Mouse (Mus musculus) ES-Bruce4 (cell line): ENCODE measurements around the gene Naa11. TPM values are rescaled to one million over a fixed set of nuclear protein-coding genes. Genes with fewer than 3 reads are reported as not detected.

Experiments
- H3K27ac ChIP-seq: 2 replicates; pipeline ENCODE4 v1.5.1; 2012; ENCODE audit warnings: low read length, inconsistent platforms; ENCODE audit not compliant: insufficient read depth
- H3K27me3 ChIP-seq: 2 replicates; pipeline ENCODE4 v1.6.1; 2012; ENCODE audit warnings: mild to moderate bottlenecking, low read length, inconsistent platforms; ENCODE audit not compliant: control insufficient read depth, poor library complexity, insufficient read depth, severe bottlenecking
- H3K36me3 ChIP-seq: 2 replicates; pipeline ENCODE4 v1.6.1; 2012; ENCODE audit warnings: inconsistent platforms, mild to moderate bottlenecking, low read length, moderate library complexity; ENCODE audit not compliant: control insufficient read depth, poor library complexity, insufficient read depth, severe bottlenecking
- H3K4me1 ChIP-seq: one replicate; pipeline ENCODE4 v1.8.1; 2011; ENCODE audit warnings: low read length; ENCODE audit not compliant: control insufficient read depth, insufficient read depth
- H3K4me3 ChIP-seq: 2 replicates; pipeline ENCODE4 v1.5.1; 2011; ENCODE audit warnings: low read depth, mild to moderate bottlenecking, low read length
- H3K9ac ChIP-seq: 2 replicates; pipeline ENCODE4 v1.6.1; 2012; ENCODE audit warnings: low read depth, mild to moderate bottlenecking, inconsistent platforms; ENCODE audit not compliant: poor library complexity, severe bottlenecking
- H3K9me3 ChIP-seq: replicated peaks from 2 replicates; pipeline ENCODE4 v1.6.1; 2012; ENCODE audit warnings: mild to moderate bottlenecking, low read length, inconsistent platforms; ENCODE audit not compliant: control insufficient read depth, poor library complexity, insufficient read depth, severe bottlenecking
- CTCF ChIP-seq: IDR thresholded peaks from one replicate; pipeline ENCODE4 v1.8.1; 2011; ENCODE audit warnings: low read depth, low read length
- EP300 ChIP-seq: IDR thresholded peaks from 2 replicates; pipeline ENCODE4 v1.6.1; 2011; ENCODE audit warnings: low read depth, low read length; ENCODE audit not compliant: insufficient read depth
- POLR2A ChIP-seq: IDR thresholded peaks from one replicate; pipeline ENCODE4 v1.8.1; 2011; ENCODE audit warnings: low read length; ENCODE audit not compliant: insufficient read depth
- polyA plus RNA-seq: library from polyadenylated mRNA; stranded (reverse); fragments of >200 nt; gene quantifications from 2 replicates; pipeline ENCODE4 v1.2.4, GENCODE M21; 2011; ENCODE audit warnings: low read depth; ENCODE audit not compliant: missing spikeins, insufficient read depth, insufficient read length

Naa11 gene
- 5.8 and 7.9 TPM in 2 replicates for polyA plus RNA-seq

- H3K27me3 ChIP-seq, result no peaks in the 10 kb centered on the region; the same call in 1 of the 2 replicates
- H3K36me3 ChIP-seq, result no peaks in the 10 kb centered on the region
- H3K4me3 ChIP-seq, result peak within 1 kb of the TSS; percentile 74
- TF ChIP-seq POLR2A (peak; percentile 55), EP300 (no peak)
- H3K9me3 ChIP-seq, result no peaks in the 10 kb centered on the region
- peak within 1 kb of the TSS; percentile 4; the same call in 1 of the 2 replicates for H3K9ac ChIP-seq
- H3K27ac ChIP-seq, result no peak within 1 kb of the TSS
- no peaks in the 10 kb centered on the region for H3K4me1 ChIP-seq
Measured at GRCm38 (mm10) chr5:97392160-97392559, at the start of gene Naa11. TSS of gene Naa11 (minus strand) at chr5:97392379.

- no peak overlapping the region for H3K4me3 ChIP-seq
- H3K4me1 ChIP-seq, result no peaks in the 10 kb centered on the region
- H3K9ac ChIP-seq, result no peak overlapping the region
- TF ChIP-seq CTCF (no peak), POLR2A (no peak), EP300 (no peak)
- no peaks in the 10 kb centered on the region for H3K9me3 ChIP-seq
- H3K36me3 ChIP-seq, result no peaks in the 10 kb centered on the region
- no peak overlapping the region for H3K27ac ChIP-seq
- no peaks in the 10 kb centered on the region for H3K27me3 ChIP-seq
Measured at GRCm38 (mm10) chr5:97432512-97432911, 40.3 kb upstream of the Naa11 start.

GRCm38 (mm10) chr5:97429976-97430375, 37.8 kb upstream of the Naa11 start:
- Histone ChIP-seq H3K27me3 (no peaks in the 10 kb centered on the region), H3K9me3 (no peaks in the 10 kb centered on the region), H3K36me3 (no peaks in the 10 kb centered on the region), H3K4me3 (no peak overlapping the region), H3K4me1 (no peaks in the 10 kb centered on the region), H3K27ac (no peak overlapping the region), H3K9ac (no peak overlapping the region)
- TF ChIP-seq CTCF (no peak), EP300 (no peak), POLR2A (no peak)

- no peak for TF ChIP-seq EP300
- no peak for TF ChIP-seq CTCF
- no peak for TF ChIP-seq POLR2A
- no peak overlapping the region for H3K4me3 ChIP-seq
- H3K27me3 ChIP-seq, result no peaks in the 10 kb centered on the region
- H3K4me1 ChIP-seq, result no peaks in the 10 kb centered on the region
- H3K9me3 ChIP-seq, result no peaks in the 10 kb centered on the region
- H3K27ac ChIP-seq, result no peak overlapping the region
- H3K36me3 ChIP-seq, result no peaks in the 10 kb centered on the region
- H3K9ac ChIP-seq, result no peak overlapping the region
Measured at GRCm38 (mm10) chr5:97421669-97422068, 29.5 kb upstream of the Naa11 start.

- no peaks in the 10 kb centered on the region for H3K36me3 ChIP-seq
- H3K4me1 ChIP-seq, result no peaks in the 10 kb centered on the region
- TF ChIP-seq CTCF, result no peak
- no peak for TF ChIP-seq EP300
- no peaks in the 10 kb centered on the region for H3K27me3 ChIP-seq
- H3K9ac ChIP-seq, result no peak overlapping the region
- no peak overlapping the region for H3K4me3 ChIP-seq
- no peak overlapping the region for H3K27ac ChIP-seq
- H3K9me3 ChIP-seq, result no peaks in the 10 kb centered on the region
Measured at GRCm38 (mm10) chr5:97417185-97417584, 25.0 kb upstream of the Naa11 start.

GRCm38 (mm10) chr5:97415837-97416236, 23.7 kb upstream of the Naa11 start:
- no peaks in the 10 kb centered on the region for H3K9me3 ChIP-seq
- no peak overlapping the region for H3K9ac ChIP-seq
- H3K27ac ChIP-seq, result no peak overlapping the region
- H3K4me1 ChIP-seq, result no peaks in the 10 kb centered on the region
- no peak for TF ChIP-seq POLR2A
- TF ChIP-seq CTCF, result no peak
- TF ChIP-seq EP300, result no peak
- H3K4me3 ChIP-seq, result no peak overlapping the region
- no peaks in the 10 kb centered on the region for H3K36me3 ChIP-seq
- H3K27me3 ChIP-seq, result no peaks in the 10 kb centered on the region
